Mouse (Mus musculus) right cerebral cortex, postnatal 36 days (tissue): Measurements from ENCODE around the gene Lamb3.

Experiments
- DNase-seq, 2 experiments: peaks; one replicate each; pipeline ENCODE4 v3.0.0; 2022; ENCODE audit warnings: low spot score in 2 of 2, mixed read lengths in 1 of 2

Lamb3 gene

DNA sequence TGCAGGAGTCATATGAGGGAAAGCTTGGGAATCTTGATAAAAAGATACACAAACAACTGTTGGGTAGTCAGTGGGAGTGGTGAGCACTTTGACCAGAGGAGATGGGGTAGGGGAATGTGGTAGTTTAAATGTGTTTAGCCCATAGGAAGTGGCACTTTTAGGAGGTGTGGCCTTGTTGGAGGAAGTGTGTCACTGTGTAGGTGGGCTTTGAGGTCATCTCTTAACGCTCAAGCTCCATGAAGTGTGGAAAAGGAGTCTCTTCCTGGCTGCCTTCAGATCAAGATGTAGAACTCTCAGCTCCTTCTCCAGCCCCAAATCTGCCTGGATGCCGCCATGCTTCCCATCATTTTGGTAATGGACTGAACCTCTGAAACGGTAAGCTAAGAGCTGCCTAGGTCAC, at the start of gene Lamb3:
Gene Lamb3 (plus strand): TSS at position 197 of the 400 bp plus-strand sequence.
- DNase-seq = no peak

GRCm38 (mm10) chr1:193159163-193159562, 48.3 kb upstream of the Lamb3 start:
- DNase-seq = no peak

- no peak for DNase-seq
Measured at GRCm38 (mm10) chr1:193159613-193160012, 47.9 kb upstream of the Lamb3 start.

DNA sequence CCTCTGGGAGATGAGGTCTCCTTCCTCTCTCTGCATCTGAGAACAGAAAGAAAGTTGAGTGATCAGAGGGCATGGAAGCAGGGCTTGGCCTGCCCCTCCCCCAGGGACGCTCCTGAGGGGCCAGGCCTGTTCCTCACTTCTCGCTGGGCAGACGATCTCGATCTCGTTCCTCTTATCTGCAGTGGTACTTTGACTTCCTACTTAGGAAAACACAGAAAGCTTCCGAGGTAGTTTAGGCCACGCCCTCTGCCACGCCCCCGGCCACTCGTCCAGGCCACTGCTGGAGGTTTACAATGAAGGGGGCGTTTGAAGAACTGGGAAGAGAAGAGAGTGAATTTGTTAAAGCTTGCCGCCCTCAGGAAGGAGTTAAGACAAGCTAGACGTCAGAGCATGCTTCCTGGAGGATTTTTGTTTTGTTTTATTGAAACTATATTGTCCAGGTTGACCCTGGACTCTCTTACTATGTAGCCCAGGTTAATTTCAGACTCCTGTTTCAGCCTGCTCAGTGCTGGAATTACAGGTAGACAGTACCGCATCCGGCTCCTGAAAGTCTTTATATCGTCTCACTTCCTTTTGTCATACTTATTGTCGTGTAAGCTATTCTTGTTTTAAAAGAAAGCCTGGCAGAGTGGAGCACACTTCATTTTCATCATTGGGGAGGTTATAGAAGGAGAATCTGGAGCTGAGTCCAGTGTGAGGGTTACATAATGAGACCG, 47.0 kb upstream of the Lamb3 start:
- no peak for DNase-seq

- no peak for DNase-seq
Measured at GRCm38 (mm10) chr1:193167746-193168145, 39.8 kb upstream of the Lamb3 start, which contains the start of gene A130010J15Rik. TSS of gene A130010J15Rik (plus strand) at chr1:193168046.

DNA sequence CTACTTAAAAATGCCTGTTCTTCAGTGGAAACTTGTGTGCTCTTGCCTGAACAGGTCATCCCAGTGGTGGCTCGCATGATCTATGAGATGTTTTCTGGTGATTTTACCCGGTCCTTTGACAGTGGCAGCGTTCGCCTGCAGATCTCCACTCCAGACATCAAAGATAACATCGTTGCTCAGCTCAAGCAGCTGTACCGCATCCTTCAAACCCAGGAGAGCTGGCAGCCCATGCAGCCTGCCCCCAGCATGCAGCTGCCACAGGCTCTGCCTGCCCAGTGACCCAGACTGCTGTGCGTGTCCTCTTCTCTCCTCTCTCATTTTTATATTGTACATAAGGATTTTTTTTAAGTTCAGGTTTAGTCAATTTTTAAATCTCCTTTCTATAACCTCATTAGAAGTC, 38.3 kb upstream of the Lamb3 start:
- no peak for DNase-seq

DNA sequence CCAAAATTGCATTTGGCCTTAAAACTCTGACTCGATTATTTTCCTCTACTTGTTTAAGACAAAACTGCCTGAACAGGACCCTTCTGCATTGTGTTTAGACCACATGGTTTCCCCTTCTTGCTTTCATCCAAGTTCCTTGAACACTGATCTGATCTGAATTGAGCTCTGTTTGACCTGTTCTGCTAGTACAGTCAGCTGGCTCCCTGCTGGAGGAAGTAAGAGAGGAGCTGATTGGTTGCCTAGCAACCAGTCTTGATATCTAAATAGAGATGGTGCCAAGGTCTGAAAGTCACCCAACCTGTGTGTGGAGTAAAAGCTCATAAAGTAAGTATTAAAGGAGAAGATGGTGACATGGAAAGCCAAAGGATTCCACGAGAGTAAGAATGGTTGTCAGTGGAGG, 37.6 kb upstream of the Lamb3 start:
- DNase-seq = no peak

GRCm38 (mm10) chr1:193172991-193173809, 34.3 kb upstream of the Lamb3 start:
- peak; percentile 93 to 96 for DNase-seq

- DNase-seq = no peak
Measured at GRCm38 (mm10) chr1:193173810-193174129, 33.7 kb upstream of the Lamb3 start.

- DNase-seq = no peak
Measured at GRCm38 (mm10) chr1:193174143-193174733, 33.3 kb upstream of the Lamb3 start.

DNA sequence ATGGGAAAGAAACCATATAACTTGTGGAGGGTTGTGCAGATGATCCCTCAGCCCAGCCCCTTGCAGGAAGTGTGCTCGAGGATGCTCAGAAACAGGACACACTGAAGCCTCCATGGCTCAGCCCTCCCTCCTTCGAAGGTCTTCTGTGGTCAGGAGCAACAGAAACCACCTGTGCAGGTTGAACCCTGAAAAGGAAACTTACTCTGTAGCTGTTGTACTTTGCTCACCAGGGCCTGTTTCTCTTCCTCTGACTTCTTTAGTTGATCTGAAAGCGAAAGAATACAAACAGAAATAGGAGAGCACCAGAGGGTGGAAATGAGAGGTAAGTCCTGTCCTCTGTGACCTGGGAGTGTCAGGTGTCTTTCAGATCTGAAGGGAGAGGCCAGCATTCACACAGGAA, 26.4 kb upstream of the Lamb3 start:
- DNase-seq = no peak

DNA sequence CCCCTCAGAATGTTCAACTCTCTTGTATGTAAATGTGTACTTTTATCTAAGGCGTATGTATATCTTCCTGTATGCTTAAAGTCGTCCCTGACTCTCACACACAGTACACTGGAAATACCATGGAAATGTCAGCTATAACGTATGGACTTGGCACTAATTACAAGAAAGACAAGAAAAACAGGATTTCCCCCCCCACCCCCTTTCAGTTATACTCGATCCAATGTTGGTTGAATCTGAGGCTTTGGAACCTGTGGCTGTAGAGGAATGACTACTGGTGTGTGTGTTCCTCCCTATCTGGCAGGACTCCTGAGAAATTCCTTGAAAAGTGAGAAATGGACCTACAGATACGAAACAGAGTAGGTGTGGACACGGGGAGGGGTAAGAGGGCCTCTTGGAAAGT, 19.2 kb upstream of the Lamb3 start:
- no peak for DNase-seq

DNA sequence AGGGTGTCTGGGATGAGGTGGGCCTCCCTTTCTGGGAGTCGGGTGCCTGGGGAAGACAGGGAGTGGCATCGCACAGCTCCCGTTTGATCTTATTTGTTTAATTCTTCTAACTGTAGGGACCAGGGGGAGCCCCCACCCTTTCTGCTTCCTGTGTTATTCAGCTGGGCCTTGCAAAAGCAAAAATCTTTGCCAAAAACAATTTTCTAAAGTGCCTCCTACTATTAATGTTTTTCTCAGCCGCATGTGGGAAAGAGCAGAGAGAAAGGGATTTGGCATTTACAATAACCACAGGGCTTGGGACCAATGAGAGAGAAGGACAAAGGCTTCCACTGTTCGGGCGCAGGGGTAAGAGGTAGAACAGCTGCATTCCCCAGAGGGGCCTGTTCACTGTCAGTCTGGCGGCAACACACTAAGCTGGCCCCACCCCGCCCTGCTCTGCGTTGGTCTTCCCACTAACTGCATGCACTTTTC, 18.3 kb upstream of the Lamb3 start:
- no peak for DNase-seq

DNA sequence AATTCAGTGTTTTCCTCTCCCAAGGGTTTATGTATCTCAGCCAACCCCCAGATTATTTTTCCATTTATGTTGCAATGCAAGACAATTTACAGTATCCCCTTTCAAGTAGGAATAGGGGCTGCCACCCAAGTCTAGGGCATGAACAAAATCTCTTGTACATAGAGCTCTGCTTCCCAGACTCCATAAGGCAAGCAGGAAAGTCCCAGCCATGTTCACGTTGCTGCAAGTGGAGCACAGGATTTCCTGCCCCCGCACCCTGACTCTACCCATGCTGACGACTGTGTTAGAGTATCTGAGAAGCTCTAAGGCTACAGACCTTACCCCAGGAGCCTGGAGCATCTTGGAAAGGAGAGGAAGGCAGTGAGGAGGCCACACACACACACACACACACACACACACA, 17.7 kb upstream of the Lamb3 start:
- DNase-seq = no peak

DNA sequence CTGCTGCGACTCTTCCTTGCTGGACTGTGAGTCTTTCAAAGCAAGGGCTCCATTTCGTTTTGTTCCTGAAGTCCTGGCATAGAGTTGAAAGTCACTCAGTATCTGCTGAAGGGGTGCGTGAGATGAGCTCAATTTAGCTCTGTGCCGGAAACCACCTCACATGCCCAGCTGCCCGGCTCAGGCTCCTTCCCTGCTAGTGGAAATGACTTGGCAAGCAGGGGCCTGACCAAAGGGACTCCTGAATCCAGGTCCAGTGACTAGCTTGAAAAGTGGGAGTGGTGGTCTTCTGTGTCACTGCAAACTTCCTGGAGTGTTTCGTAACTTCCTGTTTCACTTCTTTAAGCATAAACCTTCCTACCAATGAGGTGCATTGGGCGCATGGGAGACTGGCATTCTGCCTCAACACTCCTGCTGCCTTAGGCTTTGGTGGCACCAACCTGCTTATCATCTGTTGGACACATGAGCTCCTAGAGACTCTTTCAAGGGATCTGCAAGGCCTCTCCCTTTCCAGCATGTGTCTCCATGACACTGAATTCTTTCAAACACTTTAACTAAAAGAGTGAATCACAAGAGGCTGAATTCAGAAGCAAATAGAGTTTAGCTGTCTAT, 15.7 kb upstream of the Lamb3 start:
- DNase-seq = no peak

DNA sequence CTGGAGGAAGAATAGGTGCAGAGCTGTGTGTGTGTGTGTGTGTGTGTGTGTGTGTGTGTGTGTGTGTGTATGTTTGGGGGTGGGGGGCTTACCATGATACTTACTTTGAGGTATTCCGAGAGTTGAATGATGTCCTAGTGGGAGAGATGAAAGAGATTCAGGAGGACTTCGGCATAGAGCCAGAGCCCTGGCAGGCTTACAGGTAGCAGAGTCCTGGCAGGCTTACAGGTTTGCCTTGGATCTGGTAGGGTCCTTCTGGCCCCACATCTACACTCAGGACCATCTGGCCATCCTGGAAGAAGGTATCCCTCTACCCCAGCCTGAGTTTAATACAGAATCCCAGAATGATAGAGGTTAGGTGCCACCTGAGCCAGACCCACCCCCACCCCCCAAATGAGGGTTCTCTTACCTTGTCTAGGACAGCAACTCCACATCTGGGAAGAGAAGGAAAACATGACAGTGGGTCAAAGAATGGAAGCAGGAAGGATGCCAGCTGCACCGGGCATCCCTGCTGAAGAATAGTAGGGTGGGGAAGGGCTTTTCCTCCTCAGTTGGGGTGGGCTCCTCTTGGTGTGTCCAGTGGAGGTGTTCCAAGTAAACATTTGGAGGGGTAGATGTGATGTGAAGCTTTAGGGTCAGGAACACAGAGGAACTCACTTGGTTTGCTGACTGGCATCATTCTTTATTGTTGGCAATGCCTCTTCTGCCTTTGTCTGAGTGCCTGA, 12.9 kb upstream of the Lamb3 start:
- DNase-seq = no peak

GRCm38 (mm10) chr1:193195169-193195810, 12.2 kb upstream of the Lamb3 start:
- no peak for DNase-seq

- DNase-seq = no peak
Measured at GRCm38 (mm10) chr1:193197494-193198205, 9.8 kb upstream of the Lamb3 start.

- no peak for DNase-seq
Measured at GRCm38 (mm10) chr1:193198312-193198711, 9.2 kb upstream of the Lamb3 start.

DNA sequence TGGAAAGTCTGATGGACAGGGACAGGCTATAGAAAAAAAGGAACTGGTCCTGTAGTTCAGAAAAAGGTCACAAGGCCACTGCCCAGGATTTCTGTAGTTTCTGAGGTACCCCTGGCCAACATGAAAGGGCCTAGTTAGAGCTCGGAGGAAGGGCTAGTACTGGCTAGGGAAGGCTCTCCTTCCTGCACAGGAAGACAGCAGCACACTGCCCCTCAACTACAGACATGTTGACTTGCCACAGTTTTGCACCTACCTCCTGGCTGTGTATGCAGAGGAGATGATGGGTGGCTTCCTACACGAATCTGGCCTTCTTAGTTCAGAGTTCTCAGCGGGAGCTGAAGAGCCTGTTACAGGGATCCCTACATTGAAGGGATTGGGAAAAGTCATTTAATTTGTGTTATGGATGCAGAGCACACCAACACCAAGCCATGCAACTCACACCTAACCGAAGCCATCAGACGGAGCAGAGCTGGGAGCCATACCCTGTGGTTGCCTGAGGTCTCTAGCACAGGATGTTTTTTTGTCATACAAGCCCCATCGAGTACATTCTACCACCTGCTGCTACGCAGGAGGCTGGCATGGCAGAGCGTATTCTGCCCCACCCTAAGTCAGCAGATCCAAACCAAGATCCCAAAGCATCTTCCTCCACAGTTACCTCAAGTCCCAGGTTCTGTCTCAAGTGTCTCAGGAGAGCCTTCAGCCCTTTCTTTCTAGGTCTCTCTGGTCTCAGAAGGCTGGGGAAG, 6.7 kb upstream of the Lamb3 start:
- DNase-seq = no peak
